Mouse (Mus musculus) small intestine, adult 2 months (tissue): ENCODE measurements at regions not wholly inside any gene's neighbourhood (a gene's known extent, or its start where the extent isn't known, plus 50 kb on each side); places are given as distances from the start of the nearest gene placed in this dataset.

Experiments used
- H3K27ac ChIP-seq: fragments of 200-500 bp; 2 replicates; pipeline ENCODE4 v1.5.1; 2012; ENCODE audit warnings: low read depth, low read length, control low read depth, inconsistent platforms; ENCODE audit not compliant: insufficient read depth
- H3K27me3 ChIP-seq: fragments of 200-500 bp; 2 replicates; pipeline ENCODE4 v1.6.1; 2012; ENCODE audit warnings: mild to moderate bottlenecking, moderate library complexity, low read length, inconsistent platforms; ENCODE audit not compliant: control insufficient read depth, insufficient read depth
- H3K36me3 ChIP-seq: fragments of 200-500 bp; 2 replicates; pipeline ENCODE4 v1.6.1; 2012; ENCODE audit warnings: mild to moderate bottlenecking, low read length, control low read depth, inconsistent platforms; ENCODE audit not compliant: control insufficient read depth, insufficient read depth
- H3K4me1 ChIP-seq: fragments of 200-500 bp; 2 replicates; pipeline ENCODE4 v1.6.1; 2012; ENCODE audit warnings: low read length, inconsistent platforms, mixed read lengths; ENCODE audit not compliant: control insufficient read depth, insufficient read depth, insufficient read length
- H3K4me3 ChIP-seq: fragments of 200-500 bp; 2 replicates; pipeline ENCODE4 v1.5.1; 2012; ENCODE audit warnings: low read depth, mild to moderate bottlenecking, control low read depth, inconsistent platforms, low read length, moderate library complexity
- CTCF ChIP-seq: fragments of 200-500 bp; IDR thresholded peaks from 2 replicates; pipeline ENCODE4 v1.5.1; 2012; ENCODE audit warnings: low read depth, mild to moderate bottlenecking, control low read depth, inconsistent platforms, low read length, moderate library complexity, mixed read lengths; ENCODE audit not compliant: insufficient replicate concordance, insufficient read length; ENCODE audit errors: extremely low read depth
- POLR2A ChIP-seq: fragments of 200-500 bp; IDR thresholded peaks from 2 replicates; pipeline ENCODE4 v1.6.1; 2012; ENCODE audit warnings: low read depth, mild to moderate bottlenecking, control low read depth, inconsistent platforms, low read length, moderate library complexity
- WGBS: fragments of 180-500 bp; shearing (Covaris S2); methylation state at CpG from one replicate; pipeline ENCODE4 v1.1.7; 2018; 5-methylcytosine and 5-hydroxymethylcytosine counted together

GRCm38 (mm10) chr9:61557025-61557424 is 184.9 kb downstream of the Tle3 start:
- H3K36me3 ChIP-seq: no peaks in the 10 kb centered on the region
- 96% methylated on average over 7 of the region's 7 CpGs for WGBS
- no peak for TF ChIP-seq CTCF
- TF ChIP-seq POLR2A: no peak
- H3K4me1 ChIP-seq: no peaks in the 10 kb centered on the region
- H3K4me3 ChIP-seq: no peak overlapping the region
- H3K27me3 ChIP-seq: no peaks in the 10 kb centered on the region
- H3K27ac ChIP-seq: no peak overlapping the region

- Histone ChIP-seq H3K27ac (no peak overlapping the region), H3K27me3 (no peaks in the 10 kb centered on the region), H3K4me1 (no peaks in the 10 kb centered on the region), H3K4me3 (no peak overlapping the region), H3K36me3 (no peaks in the 10 kb centered on the region)
- 92% methylated on average over 8 of the region's 8 CpGs for WGBS
- TF ChIP-seq POLR2A (no peak), CTCF (no peak)
Measured at GRCm38 (mm10) chr9:61555173-61555572, 183.0 kb downstream of the Tle3 start.

GRCm38 (mm10) chr9:61554611-61555010 is 182.4 kb downstream of the Tle3 start:
- H3K4me1 ChIP-seq: no peaks in the 10 kb centered on the region
- H3K27ac ChIP-seq: no peak overlapping the region
- TF ChIP-seq CTCF (no peak), POLR2A (no peak)
- no peaks in the 10 kb centered on the region for H3K36me3 ChIP-seq
- H3K4me3 ChIP-seq: no peak overlapping the region
- H3K27me3 ChIP-seq: no peaks in the 10 kb centered on the region
- 76% methylated on average over 7 of the region's 7 CpGs for WGBS

- H3K36me3 ChIP-seq: no peaks in the 10 kb centered on the region
- H3K4me1 ChIP-seq: no peaks in the 10 kb centered on the region
- 81% methylated on average over 5 of the region's 5 CpGs for WGBS
- no peaks in the 10 kb centered on the region for H3K27me3 ChIP-seq
- no peak overlapping the region for H3K27ac ChIP-seq
- no peak overlapping the region for H3K4me3 ChIP-seq
- TF ChIP-seq POLR2A (no peak), CTCF (no peak)
Measured at GRCm38 (mm10) chr9:61553626-61554025, 181.5 kb downstream of the Tle3 start.

GRCm38 (mm10) chr9:61551361-61551760 is 179.2 kb downstream of the Tle3 start:
- Histone ChIP-seq H3K27me3 (no peaks in the 10 kb centered on the region), H3K27ac (no peak overlapping the region), H3K4me1 (no peaks in the 10 kb centered on the region), H3K36me3 (no peaks in the 10 kb centered on the region), H3K4me3 (no peak overlapping the region)
- 73% methylated on average over 9 of the region's 9 CpGs for WGBS
- no peak for TF ChIP-seq POLR2A
- no peak for TF ChIP-seq CTCF

- WGBS: 85% methylated on average over 3 of the region's 3 CpGs
- Histone ChIP-seq H3K27ac (no peak overlapping the region), H3K27me3 (no peaks in the 10 kb centered on the region), H3K36me3 (no peaks in the 10 kb centered on the region), H3K4me1 (no peaks in the 10 kb centered on the region), H3K4me3 (no peak overlapping the region)
- TF ChIP-seq POLR2A (no peak), CTCF (no peak)
Measured at GRCm38 (mm10) chr9:61550326-61550725, 178.2 kb downstream of the Tle3 start.

- H3K4me1 ChIP-seq: no peaks in the 10 kb centered on the region
- 65% methylated on average over 5 of the region's 5 CpGs for WGBS
- no peaks in the 10 kb centered on the region for H3K36me3 ChIP-seq
- H3K4me3 ChIP-seq: no peak overlapping the region
- no peak for TF ChIP-seq POLR2A
- no peak for TF ChIP-seq CTCF
- H3K27ac ChIP-seq: no peak overlapping the region
- H3K27me3 ChIP-seq: no peaks in the 10 kb centered on the region
Measured at GRCm38 (mm10) chr9:61549692-61550241, 177.6 kb downstream of the Tle3 start.
